Mouse (Mus musculus): Measurements from ENCODE around the gene Nudt22. TPM values are rescaled to one million over a fixed set of nuclear protein-coding genes. Genes with fewer than 3 reads are reported as not detected.

Gene Nudt22
- polyA plus RNA-seq (2011; ENCODE audit: insufficient read depth, insufficient read length, low read depth, missing spikeins) = 6.8 and 7.7 TPM in 2 replicates

GRCm38 (mm10) chr19:6996006-6996405 lies at the start of gene Nudt22, which contains the start of gene Trpt1:
Nudt22 (minus strand) TSS chr19:6996117.
Trpt1 (plus strand) TSS chr19:6996131.
- no peaks in the 10 kb centered on the region for H3K4me1 ChIP-seq (ENCODE audit: control insufficient read depth, insufficient read depth, low read length)
- no peaks in the 10 kb centered on the region for H3K27me3 ChIP-seq (ENCODE audit: control insufficient read depth, insufficient read depth, low read length, poor library complexity, severe bottlenecking)
- H3K9ac ChIP-seq (ENCODE audit: low read depth, poor library complexity, severe bottlenecking) = peak within 1 kb of the TSS; percentile 72
- H3K36me3 ChIP-seq (ENCODE audit: control insufficient read depth, insufficient read depth, low read length, poor library complexity, severe bottlenecking) = no peaks in the 10 kb centered on the region
- TF ChIP-seq POLR2A (IDR thresholded peaks at IDR 0.05; ENCODE audit: insufficient read depth, low read length) (peak; percentile 35), EP300 (IDR thresholded peaks at IDR 0.05; ENCODE audit: insufficient read depth, low read depth, low read length) (no peak), CTCF (IDR thresholded peaks at IDR 0.05; ENCODE audit: low read depth, low read length) (no peak)
- H3K9me3 ChIP-seq (replicated peaks; ENCODE audit: control insufficient read depth, insufficient read depth, low read length, poor library complexity, severe bottlenecking) = no peaks in the 10 kb centered on the region; the same call in 1 of the 2 replicates
- H3K4me3 ChIP-seq (ENCODE audit: low read depth, low read length) = peak within 1 kb of the TSS; percentile 81
- H3K27ac ChIP-seq (ENCODE audit: insufficient read depth, low read length) = no peak within 1 kb of the TSS

- no peak overlapping the region for H3K9ac ChIP-seq (ENCODE audit: low read depth, poor library complexity, severe bottlenecking)
- H3K9me3 ChIP-seq (replicated peaks; ENCODE audit: control insufficient read depth, insufficient read depth, low read length, poor library complexity, severe bottlenecking) = no peaks in the 10 kb centered on the region
- no peak overlapping the region for H3K27ac ChIP-seq (ENCODE audit: insufficient read depth, low read length)
- no peaks in the 10 kb centered on the region for H3K4me1 ChIP-seq (ENCODE audit: control insufficient read depth, insufficient read depth, low read length)
- no peaks in the 10 kb centered on the region for H3K27me3 ChIP-seq (ENCODE audit: control insufficient read depth, insufficient read depth, low read length, poor library complexity, severe bottlenecking)
- H3K36me3 ChIP-seq (ENCODE audit: control insufficient read depth, insufficient read depth, low read length, poor library complexity, severe bottlenecking) = no peaks in the 10 kb centered on the region
- H3K4me3 ChIP-seq (ENCODE audit: low read depth, low read length) = no peak overlapping the region
- TF ChIP-seq CTCF (IDR thresholded peaks at IDR 0.05; ENCODE audit: low read depth, low read length) = no peak
- no peak for TF ChIP-seq EP300 (IDR thresholded peaks at IDR 0.05; ENCODE audit: insufficient read depth, low read depth, low read length)
- TF ChIP-seq POLR2A (IDR thresholded peaks at IDR 0.05; ENCODE audit: insufficient read depth, low read length) = no peak
Observed at GRCm38 (mm10) chr19:7044706-7045105, 48.8 kb upstream of the Nudt22 start.

- H3K36me3 ChIP-seq (ENCODE audit: control insufficient read depth, insufficient read depth, low read length, poor library complexity, severe bottlenecking) = no peaks in the 10 kb centered on the region
- H3K9me3 ChIP-seq (replicated peaks; ENCODE audit: control insufficient read depth, insufficient read depth, low read length, poor library complexity, severe bottlenecking) = no peaks in the 10 kb centered on the region
- TF ChIP-seq CTCF (IDR thresholded peaks at IDR 0.05; ENCODE audit: low read depth, low read length) (no peak), EP300 (IDR thresholded peaks at IDR 0.05; ENCODE audit: insufficient read depth, low read depth, low read length) (no peak), POLR2A (IDR thresholded peaks at IDR 0.05; ENCODE audit: insufficient read depth, low read length) (no peak)
- H3K27me3 ChIP-seq (ENCODE audit: control insufficient read depth, insufficient read depth, low read length, poor library complexity, severe bottlenecking) = no peaks in the 10 kb centered on the region
- no peaks in the 10 kb centered on the region for H3K4me1 ChIP-seq (ENCODE audit: control insufficient read depth, insufficient read depth, low read length)
- no peak overlapping the region for H3K27ac ChIP-seq (ENCODE audit: insufficient read depth, low read length)
- no peak overlapping the region for H3K9ac ChIP-seq (ENCODE audit: low read depth, poor library complexity, severe bottlenecking)
- no peak overlapping the region for H3K4me3 ChIP-seq (ENCODE audit: low read depth, low read length)
Observed at GRCm38 (mm10) chr19:7044279-7044678, 48.4 kb upstream of the Nudt22 start.

GRCm38 (mm10) chr19:7041171-7041570 lies 45.3 kb upstream of the Nudt22 start:
- Histone ChIP-seq H3K9me3 (replicated peaks; ENCODE audit: control insufficient read depth, insufficient read depth, low read length, poor library complexity, severe bottlenecking) (no peaks in the 10 kb centered on the region), H3K36me3 (ENCODE audit: control insufficient read depth, insufficient read depth, low read length, poor library complexity, severe bottlenecking) (peaks cover 6% of the 10 kb centered on the region), H3K4me1 (ENCODE audit: control insufficient read depth, insufficient read depth, low read length) (no peaks in the 10 kb centered on the region), H3K27ac (ENCODE audit: insufficient read depth, low read length) (peak overlapping the region; percentile 62), H3K4me3 (ENCODE audit: low read depth, low read length) (no peak overlapping the region), H3K27me3 (ENCODE audit: control insufficient read depth, insufficient read depth, low read length, poor library complexity, severe bottlenecking) (no peaks in the 10 kb centered on the region), H3K9ac (ENCODE audit: low read depth, poor library complexity, severe bottlenecking) (peak overlapping the region; percentile 62)
- TF ChIP-seq CTCF (IDR thresholded peaks at IDR 0.05; ENCODE audit: low read depth, low read length) (no peak), EP300 (IDR thresholded peaks at IDR 0.05; ENCODE audit: insufficient read depth, low read depth, low read length) (no peak), POLR2A (IDR thresholded peaks at IDR 0.05; ENCODE audit: insufficient read depth, low read length) (no peak)

- H3K4me1 ChIP-seq (ENCODE audit: control insufficient read depth, insufficient read depth, low read length) = no peaks in the 10 kb centered on the region
- H3K9me3 ChIP-seq (replicated peaks; ENCODE audit: control insufficient read depth, insufficient read depth, low read length, poor library complexity, severe bottlenecking) = no peaks in the 10 kb centered on the region
- H3K27ac ChIP-seq (ENCODE audit: insufficient read depth, low read length) = peak overlapping the region; percentile 62
- peak overlapping the region; percentile 62 for H3K9ac ChIP-seq (ENCODE audit: low read depth, poor library complexity, severe bottlenecking)
- H3K27me3 ChIP-seq (ENCODE audit: control insufficient read depth, insufficient read depth, low read length, poor library complexity, severe bottlenecking) = no peaks in the 10 kb centered on the region
- peak overlapping the region; percentile 85 for H3K4me3 ChIP-seq (ENCODE audit: low read depth, low read length)
- H3K36me3 ChIP-seq (ENCODE audit: control insufficient read depth, insufficient read depth, low read length, poor library complexity, severe bottlenecking) = peaks cover 8% of the 10 kb centered on the region
- no peak for TF ChIP-seq CTCF (IDR thresholded peaks at IDR 0.05; ENCODE audit: low read depth, low read length)
- no peak for TF ChIP-seq POLR2A (IDR thresholded peaks at IDR 0.05; ENCODE audit: insufficient read depth, low read length)
- no peak for TF ChIP-seq EP300 (IDR thresholded peaks at IDR 0.05; ENCODE audit: insufficient read depth, low read depth, low read length)
Observed at GRCm38 (mm10) chr19:7040637-7041130, 44.8 kb upstream of the Nudt22 start.

GRCm38 (mm10) chr19:7039841-7040636 lies 44.1 kb upstream of the Nudt22 start, which contains the start of gene Stip1:
Stip1 (minus strand) TSS chr19:7039967.
- peak within 1 kb of the TSS; percentile 92 for H3K4me3 ChIP-seq (ENCODE audit: low read depth, low read length)
- H3K27ac ChIP-seq (ENCODE audit: insufficient read depth, low read length) = peak within 1 kb of the TSS; percentile 62
- no peaks in the 10 kb centered on the region for H3K9me3 ChIP-seq (replicated peaks; ENCODE audit: control insufficient read depth, insufficient read depth, low read length, poor library complexity, severe bottlenecking)
- TF ChIP-seq POLR2A (IDR thresholded peaks at IDR 0.05; ENCODE audit: insufficient read depth, low read length) = peak; percentile 93
- no peak for TF ChIP-seq CTCF (IDR thresholded peaks at IDR 0.05; ENCODE audit: low read depth, low read length)
- H3K4me1 ChIP-seq (ENCODE audit: control insufficient read depth, insufficient read depth, low read length) = no peaks in the 10 kb centered on the region
- H3K27me3 ChIP-seq (ENCODE audit: control insufficient read depth, insufficient read depth, low read length, poor library complexity, severe bottlenecking) = no peaks in the 10 kb centered on the region
- H3K36me3 ChIP-seq (ENCODE audit: control insufficient read depth, insufficient read depth, low read length, poor library complexity, severe bottlenecking) = peaks cover 15% of the 10 kb centered on the region
- H3K9ac ChIP-seq (ENCODE audit: low read depth, poor library complexity, severe bottlenecking) = peak within 1 kb of the TSS; percentile 95
